Mouse (Mus musculus) limb, embryonic 12.5 days (tissue): ENCODE results near the gene Slc12a5. TPM values are rescaled to one million over a fixed set of nuclear protein-coding genes. Genes with fewer than 3 reads are reported as not detected.

Experiments
- ATAC-seq: fragments of 200-750 bp; cut with Nextera tagmentation; 2 replicates; pipeline ENCODE4 v1.8.0; 2017; ENCODE audit warnings: low read depth, moderate TSS enrichment; ENCODE audit not compliant: insufficient number of reproducible peaks, insufficient read depth, low FRiP score, low TSS enrichment
- H3K27ac ChIP-seq: fragments of 300-500 bp; sonication (generic); 2 replicates; pipeline ENCODE4 v1.5.1; 2016; ENCODE audit warnings: mild to moderate bottlenecking, moderate library complexity
- H3K27me3 ChIP-seq: fragments of 300-500 bp; sonication (generic); 2 replicates; pipeline ENCODE4 v1.6.1; 2016; ENCODE audit warnings: mild to moderate bottlenecking, moderate library complexity
- H3K36me3 ChIP-seq: fragments of 300-500 bp; sonication (generic); 2 replicates; pipeline ENCODE4 v1.6.1; 2016; ENCODE audit warnings: mild to moderate bottlenecking, moderate library complexity
- H3K4me1 ChIP-seq: fragments of 300-500 bp; sonication (generic); replicated peaks from 2 replicates; pipeline ENCODE4 v1.6.1; 2016
- H3K4me2 ChIP-seq: fragments of 300-500 bp; sonication (generic); 2 replicates; pipeline ENCODE4 v1.6.1; 2016; ENCODE audit warnings: mild to moderate bottlenecking, moderate library complexity
- H3K4me3 ChIP-seq: fragments of 300-500 bp; sonication (generic); replicated peaks from 2 replicates; pipeline ENCODE4 v1.5.1; 2016; ENCODE audit warnings: mild to moderate bottlenecking
- H3K9ac ChIP-seq: fragments of 300-500 bp; sonication (generic); replicated peaks from 2 replicates; pipeline ENCODE4 v1.6.1; 2016; ENCODE audit warnings: mild to moderate bottlenecking, moderate library complexity
- H3K9me3 ChIP-seq: fragments of 300-500 bp; sonication (generic); 2 replicates; pipeline ENCODE4 v1.6.1; 2016; ENCODE audit warnings: mild to moderate bottlenecking, moderate library complexity
- WGBS: fragments of 180-500 bp; shearing (Covaris S2); methylation state at CpG from one replicate; pipeline ENCODE4 v1.1.7; 2016; 5-methylcytosine and 5-hydroxymethylcytosine counted together
- polyA plus RNA-seq: library from polyadenylated mRNA; unstranded; fragments of >200 nt; fragmentation: Nextera tagmentation; extraction: Ambion mirVana; gene quantifications from 2 replicates; pipeline ENCODE4 v1.2.1, GENCODE M21; 2016

The Slc12a5 gene
- polyA plus RNA-seq, 1 experiment from 2014 or later, result 1.6 TPM

DNA sequence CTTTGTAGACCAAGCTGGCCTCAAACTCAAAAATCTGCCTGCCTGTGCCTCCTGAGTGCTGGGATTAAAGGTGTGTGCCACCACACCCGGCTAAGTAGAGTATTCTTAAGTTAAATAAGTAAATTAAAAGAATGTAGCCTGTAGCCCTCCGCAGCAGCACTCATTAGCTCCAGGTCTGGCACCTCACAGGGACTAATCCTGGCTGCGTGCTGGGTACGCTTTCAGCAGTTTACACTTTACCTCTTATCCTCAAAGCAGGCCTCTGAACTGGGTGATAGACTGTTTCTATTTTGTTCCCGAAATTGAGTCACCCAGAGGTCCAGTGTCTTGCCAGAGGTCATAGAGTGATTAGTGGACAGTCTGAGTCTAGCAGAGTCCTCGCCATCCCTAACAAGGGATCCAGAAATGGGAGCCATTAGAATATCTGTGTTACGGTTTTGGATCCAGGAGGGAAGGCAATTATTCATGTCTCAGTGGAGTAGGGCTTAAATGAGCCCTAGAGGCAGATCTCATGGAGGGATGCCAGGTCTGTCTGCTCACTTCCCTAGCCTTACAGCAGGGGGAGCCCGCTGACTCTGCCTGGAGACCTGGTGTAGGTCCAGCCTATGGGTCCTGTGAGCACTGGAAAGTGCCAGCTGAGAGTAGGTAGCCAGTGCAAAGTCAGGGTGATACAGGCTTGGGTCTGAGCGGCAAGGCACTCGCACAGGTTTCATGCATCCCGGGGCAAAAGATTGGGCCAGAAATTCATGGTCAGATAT is 36.3 kb upstream of the Slc12a5 start:
- H3K4me2 ChIP-seq, result no peak overlapping the region
- H3K4me1 ChIP-seq, result 0 out of 2 replicates have a peak, but pooled peaks cover 6% of the 10 kb centered on the region
- peak; percentile 46; the same call in 1 of the 2 replicates for ATAC-seq
- WGBS, result 38% methylated on average over 11 of the region's 11 CpGs
- H3K9ac ChIP-seq, result no peak overlapping the region
- peaks cover 8% of the 10 kb centered on the region; the same call in 1 of the 2 replicates for H3K36me3 ChIP-seq
- H3K9me3 ChIP-seq, result no peaks in the 10 kb centered on the region
- no peak overlapping the region for H3K4me3 ChIP-seq
- no peak overlapping the region for H3K27ac ChIP-seq
- H3K27me3 ChIP-seq, result no peaks in the 10 kb centered on the region

DNA sequence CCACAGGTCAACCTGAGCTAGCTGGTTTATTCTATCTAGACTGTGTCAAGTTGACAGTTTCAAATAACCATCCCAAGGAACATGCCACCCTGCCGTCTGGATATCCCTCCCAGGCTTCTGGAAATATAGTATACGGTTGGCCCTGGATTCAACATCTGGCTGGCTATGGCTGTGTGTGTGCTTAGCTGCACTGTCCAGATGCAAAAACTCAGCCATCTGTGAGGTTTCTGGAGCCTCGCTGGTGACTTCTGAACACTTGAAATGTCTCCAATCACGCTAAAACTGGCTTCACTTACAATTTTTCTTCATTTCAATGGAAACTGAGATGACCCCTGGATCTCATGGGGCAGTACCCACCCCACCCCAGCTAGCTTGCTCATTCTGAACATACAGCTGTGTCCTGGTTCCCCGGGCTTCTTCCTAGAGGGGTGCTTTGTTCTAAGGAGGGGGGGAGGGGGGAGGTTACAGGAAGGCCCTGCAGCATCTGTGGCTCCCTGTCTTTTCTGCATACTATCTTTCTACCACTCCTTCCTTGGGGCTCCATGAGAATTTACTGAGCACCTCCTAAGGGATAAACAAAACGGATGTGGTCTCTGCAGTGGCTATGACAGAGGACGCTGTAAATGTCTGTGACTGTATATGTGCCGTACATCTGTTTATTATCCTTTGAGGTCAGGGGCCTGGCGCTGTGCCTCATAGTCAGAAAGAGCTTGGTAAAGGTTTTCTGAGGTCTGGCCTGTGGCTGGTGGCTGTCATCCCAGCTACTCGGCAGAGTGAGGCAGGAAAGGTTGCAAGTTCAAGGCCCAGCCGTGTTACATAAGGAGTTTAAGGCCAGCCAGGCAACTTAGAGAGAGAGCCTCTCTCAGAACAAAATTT is 29.7 kb upstream of the Slc12a5 start:
- no peak overlapping the region for H3K4me2 ChIP-seq
- H3K27ac ChIP-seq, result peak overlapping the region; percentile 14; the same call in 1 of the 2 replicates
- peaks cover 3% of the 10 kb centered on the region; the same call in 1 of the 2 replicates for H3K4me1 ChIP-seq
- ATAC-seq, result no peak
- H3K9ac ChIP-seq, result no peak overlapping the region
- WGBS, result 42% methylated on average over 11 of the region's 11 CpGs
- H3K4me3 ChIP-seq, result no peak overlapping the region
- H3K27me3 ChIP-seq, result peaks cover 22% of the 10 kb centered on the region
- H3K9me3 ChIP-seq, result no peaks in the 10 kb centered on the region
- H3K36me3 ChIP-seq, result no peaks in the 10 kb centered on the region

DNA sequence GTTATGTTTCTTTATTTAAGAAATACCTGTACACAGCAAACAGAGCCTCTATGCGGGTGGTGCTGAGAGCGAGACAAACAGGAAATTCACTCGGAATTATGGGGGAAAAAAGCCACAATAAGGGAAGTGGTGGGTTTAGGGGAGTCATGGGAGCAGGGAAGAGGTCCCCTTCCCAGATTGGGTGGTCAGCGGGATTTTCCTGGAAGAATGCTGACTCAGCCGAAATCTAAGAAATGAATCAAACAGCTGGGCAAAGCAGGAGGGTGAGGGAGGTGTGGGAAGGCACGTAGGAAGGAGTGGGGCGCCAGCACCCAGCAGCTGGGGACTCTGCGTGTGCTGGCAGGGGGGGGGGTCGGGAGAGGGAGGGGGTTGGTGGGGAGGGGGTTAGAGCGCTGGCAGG is 27.1 kb upstream of the Slc12a5 start:
- Histone ChIP-seq H3K9ac (no peak overlapping the region), H3K27me3 (peaks cover 45% of the 10 kb centered on the region), H3K9me3 (no peaks in the 10 kb centered on the region), H3K4me1 (peaks cover 6% of the 10 kb centered on the region), H3K4me2 (no peak overlapping the region), H3K36me3 (no peaks in the 10 kb centered on the region), H3K27ac (no peak overlapping the region), H3K4me3 (no peak overlapping the region)
- 41% methylated on average over 9 of the region's 10 CpGs for WGBS
- no peak for ATAC-seq

DNA sequence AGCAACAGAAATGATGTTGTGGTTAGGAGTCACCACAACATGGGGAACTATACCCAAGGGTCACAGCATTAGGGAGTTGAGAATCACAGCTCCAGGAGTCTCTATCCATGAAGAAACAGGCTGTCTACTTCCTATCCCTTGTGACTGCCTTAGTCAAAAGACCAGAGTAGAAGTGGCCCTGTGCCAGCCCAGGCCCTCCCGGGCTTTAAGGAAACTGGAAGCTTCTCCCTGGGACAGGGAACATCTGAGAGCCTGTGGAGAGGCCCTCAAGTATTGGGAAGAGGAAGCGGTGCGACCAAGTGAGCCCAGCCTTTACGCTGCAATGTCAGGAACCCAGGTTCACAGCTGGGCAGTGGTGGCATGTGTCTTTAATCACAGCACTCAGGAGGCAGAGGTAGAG is 24.6 kb upstream of the Slc12a5 start:
- H3K27me3 ChIP-seq, result peaks cover 63% of the 10 kb centered on the region
- H3K27ac ChIP-seq, result no peak overlapping the region
- H3K4me1 ChIP-seq, result peaks cover 31% of the 10 kb centered on the region
- H3K9ac ChIP-seq, result no peak overlapping the region
- no peak overlapping the region for H3K4me3 ChIP-seq
- no peak overlapping the region for H3K4me2 ChIP-seq
- no peaks in the 10 kb centered on the region for H3K36me3 ChIP-seq
- no peak for ATAC-seq
- H3K9me3 ChIP-seq, result no peaks in the 10 kb centered on the region
- WGBS, result 69% methylated on average over 4 of the region's 4 CpGs

DNA sequence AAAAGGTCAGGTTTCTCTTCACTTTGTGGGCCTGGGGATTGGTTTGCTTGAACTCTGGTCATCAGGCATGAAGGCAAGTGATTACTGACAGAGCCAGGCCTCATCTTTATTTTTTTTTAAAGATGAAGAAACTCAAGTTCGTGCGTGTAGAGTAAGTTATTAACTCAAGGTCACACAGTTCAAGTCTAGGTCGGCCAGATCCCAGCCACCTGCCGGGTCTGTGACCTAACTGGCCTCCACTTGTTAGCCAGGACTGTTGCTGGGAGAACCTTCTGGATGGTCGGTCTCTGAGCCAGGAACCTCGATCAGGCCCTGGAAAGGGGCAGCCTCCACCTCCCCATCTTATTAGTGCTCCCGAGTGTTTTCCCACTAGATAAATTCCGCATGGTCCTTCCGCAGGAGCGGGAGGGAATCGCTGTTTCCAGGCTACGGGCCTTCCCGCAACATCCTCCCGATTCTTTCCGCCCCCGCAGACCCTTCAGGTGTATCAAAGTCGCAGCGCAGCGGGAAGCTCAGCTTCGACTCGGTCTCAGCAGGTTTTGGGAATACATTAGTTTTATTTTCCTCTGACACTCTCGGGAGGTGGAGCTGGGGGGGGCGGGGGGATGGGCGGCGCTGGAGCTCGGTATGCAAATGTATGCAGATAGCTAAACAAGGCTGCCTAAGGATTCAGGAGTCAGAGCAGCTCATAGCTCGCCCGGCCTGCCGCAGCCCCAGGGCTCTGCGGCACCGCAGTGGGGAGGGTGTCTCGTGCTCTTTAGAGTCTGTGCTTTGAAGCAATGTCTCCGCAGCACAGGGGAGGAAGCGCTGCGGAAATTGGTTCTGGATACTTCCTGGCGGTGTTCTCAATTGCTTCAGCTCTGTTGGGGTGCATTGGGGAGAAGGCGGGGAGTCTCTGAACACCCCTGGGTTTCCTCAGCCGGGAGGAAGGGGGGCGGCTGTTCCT is 22.2 kb upstream of the Slc12a5 start:
- peaks cover 58% of the 10 kb centered on the region for H3K27me3 ChIP-seq
- H3K4me1 ChIP-seq, result peaks cover 42% of the 10 kb centered on the region
- H3K27ac ChIP-seq, result no peak overlapping the region
- H3K9ac ChIP-seq, result peak overlapping the region; percentile 34; the same call in 1 of the 2 replicates
- ATAC-seq, result no peak
- WGBS, result 3% methylated on average over 39 of the region's 39 CpGs
- H3K9me3 ChIP-seq, result no peaks in the 10 kb centered on the region
- H3K4me3 ChIP-seq, result peak overlapping the region; percentile 35
- peak overlapping the region; percentile 66 for H3K4me2 ChIP-seq
- no peaks in the 10 kb centered on the region for H3K36me3 ChIP-seq

DNA sequence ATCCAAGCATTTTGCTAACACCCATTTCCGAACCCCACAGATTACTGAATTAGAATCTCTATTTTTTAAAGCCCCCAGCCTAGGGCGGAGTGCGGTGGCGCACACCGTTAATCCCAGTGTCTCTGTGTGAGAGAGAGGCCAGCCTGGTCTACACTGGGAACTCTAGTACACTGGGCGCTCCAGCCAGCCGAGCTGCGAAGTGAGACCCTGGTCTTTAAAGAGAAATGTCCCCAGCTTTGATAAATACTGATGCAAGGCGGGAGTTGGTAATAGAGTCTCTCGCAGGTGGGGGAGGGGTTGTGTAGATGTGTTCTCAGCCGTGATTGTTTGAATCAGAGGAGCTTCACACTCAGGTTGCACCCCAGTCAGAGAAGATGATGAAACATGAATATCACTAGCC is 21.5 kb upstream of the Slc12a5 start:
- Histone ChIP-seq H3K4me3 (peak overlapping the region; percentile 35), H3K27ac (no peak overlapping the region), H3K36me3 (no peaks in the 10 kb centered on the region), H3K9me3 (no peaks in the 10 kb centered on the region), H3K4me1 (peaks cover 42% of the 10 kb centered on the region), H3K9ac (peak overlapping the region; percentile 34; the same call in 1 of the 2 replicates), H3K27me3 (peaks cover 58% of the 10 kb centered on the region), H3K4me2 (peak overlapping the region; percentile 66)
- WGBS, result 2% methylated on average over 11 of the region's 11 CpGs
- ATAC-seq, result no peak

DNA sequence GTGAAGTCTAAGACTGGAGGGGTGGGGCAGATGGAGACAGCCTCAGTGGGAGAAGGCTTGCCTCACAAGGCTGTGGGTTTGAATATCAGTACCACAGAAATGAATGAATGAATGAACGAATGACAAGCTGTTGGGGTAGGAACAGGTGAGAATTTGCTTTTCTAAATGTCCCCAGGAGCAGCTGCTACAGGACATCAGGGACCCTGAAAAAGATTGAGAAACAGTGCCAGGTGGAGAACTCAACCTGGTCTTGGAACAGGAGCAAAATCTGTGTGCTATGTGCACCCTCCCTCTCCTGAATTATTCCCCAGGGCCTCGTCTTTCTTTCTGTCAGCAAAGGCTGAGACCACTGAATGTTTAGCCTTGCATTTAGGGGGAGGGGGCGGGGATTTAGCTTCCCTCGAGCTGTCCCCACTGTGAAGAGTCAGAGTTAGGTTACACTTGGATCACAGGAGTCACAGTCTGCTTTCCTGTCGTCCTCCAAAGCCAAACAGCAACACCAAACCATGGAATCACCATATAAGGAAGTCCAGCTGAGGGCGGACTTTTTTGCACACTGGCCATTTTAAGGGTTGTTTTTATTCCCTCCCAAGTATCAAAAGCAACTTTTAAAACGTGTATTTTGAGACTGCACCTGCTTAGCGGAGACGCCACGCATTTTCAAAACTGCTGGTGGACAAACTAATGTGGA is 20.3 kb upstream of the Slc12a5 start, which contains the start of gene Mmp9:
Gene Mmp9, plus strand, starts transcription at position 641 of the 691 bp plus-strand sequence.
- peaks cover 50% of the 10 kb centered on the region for H3K27me3 ChIP-seq
- H3K9me3 ChIP-seq, result no peaks in the 10 kb centered on the region
- H3K4me3 ChIP-seq, result no peak within 1 kb of the TSS
- peak within 1 kb of the TSS; percentile 35; the same call in 1 of the 2 replicates for H3K27ac ChIP-seq
- H3K4me1 ChIP-seq, result peaks cover 39% of the 10 kb centered on the region
- 0 out of 2 replicates have a peak, but pooled peaks have one; percentile 13 for ATAC-seq
- H3K9ac ChIP-seq, result no peak within 1 kb of the TSS
- peak within 1 kb of the TSS; percentile 66; the same call in 1 of the 2 replicates for H3K4me2 ChIP-seq
- no peaks in the 10 kb centered on the region for H3K36me3 ChIP-seq
- WGBS, result 21% methylated on average over 10 of the region's 10 CpGs

DNA sequence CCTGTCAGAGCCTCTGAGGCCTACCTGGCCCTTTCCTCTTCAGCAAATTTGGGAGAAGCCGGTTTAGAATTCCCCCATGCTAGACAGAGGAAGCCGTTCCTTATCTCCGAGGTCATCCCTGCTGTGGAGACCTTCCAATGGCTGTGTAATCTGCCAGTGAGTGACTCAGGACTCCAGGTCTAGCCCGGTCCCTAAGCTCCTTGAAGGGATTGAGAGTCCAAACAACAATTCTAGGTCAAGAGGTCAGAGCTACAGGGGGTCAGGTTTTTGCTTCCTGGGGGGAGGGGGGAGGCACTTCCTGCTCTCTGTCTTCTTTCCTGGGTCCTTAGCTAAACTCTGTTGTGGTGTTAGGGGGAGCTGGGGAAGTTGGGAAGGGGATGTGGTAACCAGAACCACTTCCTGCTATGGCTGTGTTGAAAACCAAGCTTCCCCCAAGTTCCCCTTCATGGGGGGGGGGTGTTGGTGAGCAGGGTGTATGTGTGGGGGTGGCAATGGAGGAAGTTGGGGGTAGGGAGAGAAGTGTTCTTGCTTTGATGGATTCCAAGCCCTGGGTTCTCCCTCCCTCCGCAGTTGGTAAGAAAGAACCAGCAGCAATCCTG is 17.8 kb upstream of the Slc12a5 start:
- peaks cover 48% of the 10 kb centered on the region for H3K4me1 ChIP-seq

DNA sequence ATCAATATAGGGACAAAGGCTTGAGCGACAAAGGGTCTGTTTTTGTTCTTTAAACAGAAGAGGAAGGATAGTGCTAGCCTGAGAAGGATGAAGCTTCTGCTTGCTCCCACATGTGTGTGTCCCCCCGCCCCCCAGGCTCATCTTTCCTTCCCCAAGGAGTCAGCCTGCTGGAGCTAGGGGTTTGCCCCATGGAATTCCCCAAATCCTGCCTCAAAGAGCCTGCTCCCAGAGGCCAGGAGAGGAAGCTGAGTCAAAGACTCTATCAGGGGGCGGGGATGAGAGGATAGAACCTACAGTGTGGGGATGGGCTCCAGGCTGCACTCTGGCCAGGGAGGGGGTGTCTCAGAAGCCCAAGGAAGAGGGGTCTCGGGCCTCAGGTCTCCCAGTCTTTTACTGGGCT is 13.1 kb upstream of the Slc12a5 start:
- no peak overlapping the region for H3K4me3 ChIP-seq
- no peak overlapping the region for H3K9ac ChIP-seq
- H3K27me3 ChIP-seq, result peaks cover 70% of the 10 kb centered on the region
- H3K4me2 ChIP-seq, result no peak overlapping the region
- no peak overlapping the region for H3K27ac ChIP-seq
- no peak for ATAC-seq
- WGBS, result 39% methylated on average over 4 of the region's 4 CpGs
- H3K9me3 ChIP-seq, result peaks cover 4% of the 10 kb centered on the region; the same call in 1 of the 2 replicates
- H3K36me3 ChIP-seq, result no peaks in the 10 kb centered on the region
- peaks cover 32% of the 10 kb centered on the region for H3K4me1 ChIP-seq

More for the DNA sequence above, 17.8 kb upstream of the Slc12a5 start:
- Histone ChIP-seq H3K27me3 (peaks cover 48% of the 10 kb centered on the region), H3K36me3 (no peaks in the 10 kb centered on the region), H3K9ac (no peak overlapping the region), H3K9me3 (no peaks in the 10 kb centered on the region), H3K4me2 (no peak overlapping the region), H3K4me3 (no peak overlapping the region), H3K27ac (no peak overlapping the region)
- WGBS, result 19% methylated on average over 5 of the region's 5 CpGs
- ATAC-seq, result no peak
